Mouse (Mus musculus) lung, postnatal 14 days (tissue): ENCODE measurements at regions not wholly inside any gene's neighbourhood (a gene's known extent, or its start where the extent isn't known, plus 50 kb on each side); places are given as distances from the start of the nearest gene placed in this dataset.

Experiments
- DNase-seq: peaks from one replicate; pipeline ENCODE4 v3.0.0; 2021

DNA sequence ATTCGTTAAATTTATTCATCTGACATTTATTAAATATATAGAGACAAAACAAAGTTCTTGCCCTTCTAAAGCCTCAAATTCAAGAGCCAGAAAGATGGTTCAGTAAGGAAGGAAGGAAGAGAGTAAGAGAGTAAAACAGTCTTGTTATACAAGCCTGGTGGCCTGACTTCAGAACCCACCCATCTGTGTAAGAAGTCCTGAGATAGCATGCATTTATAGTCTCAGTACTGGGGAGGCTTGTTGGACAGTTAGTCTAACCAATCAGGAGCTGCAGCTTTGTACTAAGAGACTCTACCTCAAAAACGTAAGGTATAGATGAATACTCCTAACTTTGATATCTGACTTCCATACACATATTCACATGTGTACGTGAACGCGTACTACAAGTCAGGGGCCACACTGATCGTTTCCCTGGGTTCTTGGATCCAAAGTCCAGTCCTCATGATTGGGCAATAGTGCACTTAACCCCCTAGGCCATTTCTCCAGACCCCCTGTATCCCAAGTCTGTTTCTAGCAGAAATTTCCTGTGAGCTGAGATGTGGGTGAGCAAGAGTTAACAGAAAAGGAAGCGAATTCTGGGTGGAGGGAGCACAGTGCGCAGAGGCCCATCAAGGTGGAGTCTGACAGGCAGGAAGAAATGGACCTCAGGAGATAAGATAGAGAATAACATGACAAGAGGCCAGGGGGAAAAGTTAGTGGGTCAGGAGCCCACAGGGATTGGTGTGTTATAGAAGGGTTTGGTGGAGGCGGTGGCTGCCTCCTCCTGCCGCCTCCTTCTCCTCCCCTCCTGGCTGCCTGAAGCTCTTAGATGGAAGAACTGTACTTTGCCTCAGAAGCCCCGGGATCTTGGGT, 187.0 kb downstream of the Kit start:
- DNase-seq = no peak

DNA sequence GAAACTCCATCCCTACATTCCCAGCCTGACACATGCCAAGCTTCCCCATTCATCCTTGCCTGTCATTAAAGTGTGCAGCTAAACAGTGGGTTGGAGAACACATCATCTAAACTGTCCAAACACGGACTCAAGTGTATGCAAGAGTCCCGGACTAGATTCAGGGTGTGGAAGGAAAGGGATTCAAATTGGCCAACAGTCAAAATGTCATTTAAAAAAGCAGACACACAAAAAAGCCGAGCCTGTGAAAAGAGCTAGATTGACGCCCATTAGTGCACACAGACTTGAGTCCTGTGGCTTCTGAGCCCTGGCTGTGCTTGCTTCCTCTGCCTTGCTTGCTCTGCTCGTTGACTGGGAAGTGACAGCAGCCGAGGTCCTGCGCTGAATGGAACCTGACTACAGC, 181.5 kb downstream of the Kit start:
- DNase-seq = no peak

DNA sequence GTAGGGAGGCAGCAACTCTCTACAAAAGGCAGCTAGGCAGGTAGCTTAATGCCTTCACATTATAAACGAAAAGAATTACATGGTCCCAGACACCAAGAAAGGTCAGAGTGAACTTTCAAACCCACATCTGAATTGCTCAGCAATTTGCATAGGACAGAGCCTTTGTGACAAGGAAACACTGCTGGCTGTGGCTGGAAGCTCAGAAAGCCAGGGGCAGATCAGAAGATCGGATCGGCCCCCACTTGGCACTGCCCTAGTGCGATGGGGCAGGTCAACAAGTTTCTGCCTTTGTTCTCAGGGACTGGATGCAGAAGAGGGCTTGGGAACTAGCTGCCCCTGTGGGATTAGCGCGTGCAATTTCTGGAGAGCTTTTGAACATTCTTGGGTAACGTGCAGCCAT, 179.6 kb downstream of the Kit start:
- no peak for DNase-seq

DNA sequence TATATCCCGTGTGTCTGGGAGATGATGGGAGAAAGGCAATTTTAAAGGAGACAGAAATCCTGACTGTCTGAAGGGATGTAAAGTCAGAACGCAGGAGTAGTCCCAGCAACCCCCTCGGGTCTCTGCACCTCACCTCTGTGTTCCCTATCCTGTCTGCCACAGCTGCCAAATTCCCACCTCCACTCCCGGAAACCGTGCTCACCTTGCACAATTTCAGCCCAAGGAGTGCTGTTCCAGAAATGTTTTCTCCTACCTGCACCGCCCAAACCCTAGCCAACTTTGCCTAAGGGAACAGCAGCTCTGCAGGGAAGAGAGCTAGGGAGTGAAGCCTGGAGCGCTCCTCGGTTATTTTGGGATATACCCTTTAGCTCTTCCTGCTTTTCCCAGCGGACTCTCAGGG, 170.6 kb downstream of the Kit start:
- DNase-seq = no peak

DNA sequence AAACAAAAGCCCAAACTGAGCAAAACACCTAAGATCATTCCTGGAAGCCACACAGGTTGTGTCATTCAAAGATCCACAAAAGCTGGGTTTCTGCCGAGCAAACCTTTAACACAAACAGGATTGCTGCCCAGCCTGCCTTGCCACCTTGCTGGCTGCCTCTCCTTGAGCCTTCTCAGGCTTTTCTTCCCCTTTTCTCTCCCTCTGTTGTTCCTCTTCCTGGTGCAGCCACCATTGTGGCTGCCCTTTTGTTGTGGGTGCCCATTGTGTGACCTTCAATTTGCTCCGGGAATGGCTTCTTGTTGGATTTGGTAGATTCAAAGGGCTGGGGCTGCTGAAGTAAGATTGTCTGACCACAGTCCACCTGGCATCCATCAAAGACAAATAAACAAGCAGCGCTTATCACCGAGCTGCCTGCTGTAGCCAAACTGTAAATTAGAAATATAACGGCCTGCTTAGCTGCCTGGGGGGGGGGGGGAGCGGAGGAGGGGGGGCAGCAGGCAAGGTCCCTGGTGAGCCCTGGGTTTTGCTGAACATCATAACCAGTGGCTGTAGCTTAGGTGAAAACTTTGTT, 169.8 kb downstream of the Kit start:
- no peak for DNase-seq

DNA sequence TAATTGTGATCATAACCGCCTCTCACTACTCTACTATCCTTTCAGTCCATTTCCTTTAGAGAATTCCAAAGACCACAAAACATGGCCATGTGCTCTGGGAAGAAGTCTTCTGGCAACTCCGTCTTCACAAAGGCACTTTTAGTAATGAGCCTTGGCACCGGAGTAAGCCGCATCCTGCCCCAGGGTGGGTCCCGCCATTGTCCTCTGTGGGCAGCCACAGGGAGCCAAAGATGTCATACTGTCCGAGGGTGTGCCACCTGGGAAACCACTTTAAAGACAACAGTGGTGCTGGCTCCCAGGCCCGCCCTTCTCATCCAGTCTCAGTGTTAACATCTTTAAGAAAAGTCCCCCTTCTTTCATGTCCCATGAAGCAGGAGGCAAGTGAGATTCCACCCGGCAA, 164.6 kb downstream of the Kit start:
- DNase-seq = peak; percentile 45

DNA sequence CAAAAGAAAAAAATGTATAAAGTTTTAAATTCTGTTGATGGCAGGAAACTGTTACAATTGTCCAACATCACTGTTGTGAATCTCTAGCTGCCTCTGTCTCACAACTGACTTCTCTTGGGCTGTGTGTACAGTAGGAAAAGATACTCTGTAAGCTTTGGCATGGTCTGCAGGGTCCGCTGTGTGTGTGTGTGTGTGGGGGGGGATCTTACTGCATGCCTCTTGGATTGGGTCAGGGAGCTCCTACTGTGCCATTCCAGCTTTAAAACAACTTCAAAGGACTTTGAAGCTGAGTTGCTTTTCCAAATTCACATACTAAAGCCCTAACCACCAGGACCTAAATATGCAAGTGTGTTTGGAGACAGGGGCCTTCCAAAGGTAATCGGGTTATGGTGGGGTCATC, 163.7 kb downstream of the Kit start:
- DNase-seq = no peak

DNA sequence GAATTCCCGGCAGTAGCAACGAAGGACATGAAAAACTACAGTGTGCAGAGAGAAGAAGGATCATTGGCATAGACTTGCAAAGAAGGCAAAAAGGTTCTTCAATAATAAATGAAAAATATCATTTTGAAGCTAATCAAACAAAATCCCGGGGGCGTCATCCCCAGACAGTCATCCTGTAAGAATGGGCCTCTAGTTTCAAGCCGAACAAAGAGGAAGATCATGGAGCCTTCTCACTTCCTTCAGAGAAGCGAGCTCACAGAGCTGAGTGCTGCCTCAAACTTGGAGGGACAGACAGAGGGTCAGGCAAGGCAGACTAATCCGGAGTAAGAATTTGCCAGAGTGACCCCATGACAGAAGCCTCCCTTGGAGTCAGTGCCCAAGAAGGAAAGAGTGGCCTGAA, 163.0 kb downstream of the Kit start:
- DNase-seq = no peak

DNA sequence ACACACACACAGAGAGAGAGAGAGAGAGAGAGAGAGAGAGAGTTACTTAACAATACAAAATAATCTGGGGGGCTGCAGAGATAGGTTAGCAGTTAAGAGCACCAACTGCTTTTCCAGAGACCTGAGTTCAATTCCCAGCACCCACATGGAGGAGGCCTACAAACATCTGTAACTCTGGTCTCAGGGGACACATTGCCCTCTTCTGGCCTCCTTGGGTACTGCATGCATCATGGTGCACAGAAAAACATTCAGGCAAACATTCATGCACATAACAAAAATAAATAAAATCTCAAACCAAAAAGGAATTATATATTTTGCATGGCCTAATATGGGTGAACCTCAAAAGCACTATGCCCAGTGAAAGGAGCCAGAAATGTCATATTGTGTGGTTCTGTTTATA, 161.6 kb downstream of the Kit start:
- DNase-seq = no peak

DNA sequence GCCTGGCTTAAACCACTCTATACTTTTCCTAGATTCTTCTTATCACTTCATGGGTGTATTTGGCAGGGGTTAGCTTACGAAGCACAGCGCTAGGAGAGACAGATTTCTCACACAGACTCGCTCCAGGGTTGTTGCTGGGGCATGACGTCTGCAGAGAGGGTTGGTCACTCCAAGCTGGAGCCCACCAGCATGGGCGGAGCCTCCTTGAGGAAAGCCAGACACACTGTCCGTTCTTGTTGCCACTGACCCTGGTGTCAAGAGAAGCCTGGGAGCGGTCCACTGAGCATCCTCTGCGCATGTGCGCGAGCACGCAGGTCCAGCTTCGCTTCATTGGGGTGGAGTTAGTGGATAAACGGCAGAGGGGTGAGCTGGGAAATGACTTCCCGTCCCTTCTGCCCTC, 159.8 kb downstream of the Kit start:
- DNase-seq = no peak

DNA sequence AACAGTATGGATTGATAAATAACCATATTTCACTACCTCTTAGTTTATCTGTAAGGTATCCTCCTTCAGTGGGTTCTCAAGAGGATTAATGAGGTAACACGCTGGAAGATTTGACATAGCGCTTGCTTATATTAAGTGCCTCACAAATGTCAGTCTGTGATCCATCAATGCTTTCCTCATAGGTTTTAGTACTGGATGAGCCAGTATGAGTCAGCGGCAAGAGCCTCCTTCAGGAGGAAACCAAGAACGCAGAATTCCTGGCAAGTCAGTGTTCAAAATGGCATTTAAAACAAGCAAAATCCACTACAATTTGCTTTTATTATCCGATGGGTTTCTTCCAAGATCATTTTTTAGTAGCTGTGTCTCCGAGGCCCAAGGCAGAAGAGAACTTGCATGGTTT, 159.3 kb downstream of the Kit start:
- DNase-seq = no peak

DNA sequence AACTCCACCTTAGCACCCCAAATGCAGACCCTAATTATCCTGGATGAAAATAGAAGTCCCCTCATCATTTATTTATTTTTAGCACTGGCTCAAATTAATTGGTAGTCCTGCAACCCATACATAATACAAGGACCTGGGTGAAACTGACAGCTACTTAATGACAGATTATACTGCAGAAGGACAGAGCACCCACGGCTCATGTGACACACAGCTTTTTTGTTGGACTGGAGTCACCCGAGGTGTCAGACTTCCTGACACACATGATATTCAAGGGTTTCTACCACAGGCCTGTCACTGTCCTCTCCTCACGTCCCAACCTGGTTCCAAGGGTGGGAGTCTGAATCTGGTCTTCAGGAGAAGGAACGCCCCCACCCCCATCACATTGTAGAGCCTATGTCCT, 156.5 kb downstream of the Kit start:
- no peak for DNase-seq

DNA sequence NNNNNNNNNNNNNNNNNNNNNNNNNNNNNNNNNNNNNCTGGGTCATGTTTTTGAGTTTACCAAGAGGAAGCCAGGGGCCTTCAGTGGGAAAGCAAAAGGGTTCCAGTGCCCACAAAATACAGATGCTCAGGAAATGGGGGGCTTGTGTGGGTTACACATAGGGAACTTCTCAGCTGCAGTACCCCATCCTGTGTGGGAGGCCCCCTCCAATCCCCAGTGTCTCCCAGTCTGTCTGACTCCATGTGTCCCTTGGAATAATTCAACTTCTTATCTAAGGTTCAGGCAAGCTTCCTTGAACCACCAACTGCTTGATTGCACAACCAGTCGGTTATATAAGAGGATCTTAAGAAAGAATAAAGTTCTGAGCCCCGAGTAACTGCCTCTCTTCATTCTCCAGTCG, 156.0 kb downstream of the Kit start:
- no peak for DNase-seq

DNA sequence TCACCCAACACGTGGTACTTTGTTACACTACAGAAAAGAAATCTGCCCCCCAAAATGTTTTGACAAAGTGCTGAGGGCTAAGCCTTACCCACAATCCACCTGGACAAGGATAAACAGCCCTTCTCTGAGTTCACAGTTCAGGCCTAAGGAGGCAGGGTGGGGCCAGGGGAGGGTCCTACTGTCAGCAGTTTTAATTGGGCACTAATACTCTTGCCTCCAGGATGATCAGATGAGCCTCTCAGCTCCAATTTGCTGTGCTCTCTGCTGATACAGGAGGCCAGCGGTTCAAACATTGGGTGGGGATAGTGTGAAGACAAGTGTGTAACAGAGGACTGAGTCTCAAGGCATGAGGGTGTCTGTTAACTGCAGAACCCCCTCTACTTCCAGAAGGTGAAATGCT, 146.6 kb downstream of the Kit start:
- no peak for DNase-seq

DNA sequence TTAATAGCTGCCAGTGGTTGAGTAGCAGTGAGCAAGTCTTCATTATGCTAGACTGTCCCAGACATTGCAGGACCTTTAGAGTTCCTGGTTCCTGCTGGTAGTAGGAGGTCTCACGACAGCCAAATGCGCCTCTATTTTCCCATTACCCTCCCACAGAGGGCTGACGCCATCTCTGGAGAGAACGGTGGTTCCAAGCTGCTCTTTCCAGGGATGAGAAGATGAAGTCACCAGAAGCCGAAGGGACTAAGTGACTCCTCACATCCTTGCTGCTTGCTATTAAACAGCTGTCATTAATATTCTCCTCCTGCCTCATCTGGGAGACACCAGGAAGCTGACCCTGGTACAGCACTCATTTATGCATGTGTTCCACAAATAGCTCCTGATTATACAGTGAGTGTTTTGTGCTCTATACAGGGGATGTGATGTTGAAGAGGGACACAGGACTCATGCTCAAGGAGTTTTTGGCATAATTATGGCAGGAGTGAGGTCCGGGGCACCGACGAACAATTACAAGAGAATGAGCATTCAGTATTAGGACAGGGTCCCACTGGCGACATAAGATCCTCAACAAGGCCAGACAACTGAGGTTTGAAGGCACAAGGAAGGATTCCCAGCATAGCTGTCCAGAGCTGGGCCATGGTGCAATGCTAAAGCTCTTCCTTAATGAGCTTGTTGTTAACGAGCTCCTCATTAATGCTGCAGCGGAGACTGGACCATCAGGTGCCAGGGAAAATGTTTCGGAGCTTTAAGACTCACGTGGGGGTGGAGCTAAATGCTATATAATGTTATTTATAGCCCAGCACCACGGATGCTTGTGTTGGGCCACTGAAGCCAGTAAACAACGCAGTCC, 145.6 kb downstream of the Kit start:
- DNase-seq = no peak

DNA sequence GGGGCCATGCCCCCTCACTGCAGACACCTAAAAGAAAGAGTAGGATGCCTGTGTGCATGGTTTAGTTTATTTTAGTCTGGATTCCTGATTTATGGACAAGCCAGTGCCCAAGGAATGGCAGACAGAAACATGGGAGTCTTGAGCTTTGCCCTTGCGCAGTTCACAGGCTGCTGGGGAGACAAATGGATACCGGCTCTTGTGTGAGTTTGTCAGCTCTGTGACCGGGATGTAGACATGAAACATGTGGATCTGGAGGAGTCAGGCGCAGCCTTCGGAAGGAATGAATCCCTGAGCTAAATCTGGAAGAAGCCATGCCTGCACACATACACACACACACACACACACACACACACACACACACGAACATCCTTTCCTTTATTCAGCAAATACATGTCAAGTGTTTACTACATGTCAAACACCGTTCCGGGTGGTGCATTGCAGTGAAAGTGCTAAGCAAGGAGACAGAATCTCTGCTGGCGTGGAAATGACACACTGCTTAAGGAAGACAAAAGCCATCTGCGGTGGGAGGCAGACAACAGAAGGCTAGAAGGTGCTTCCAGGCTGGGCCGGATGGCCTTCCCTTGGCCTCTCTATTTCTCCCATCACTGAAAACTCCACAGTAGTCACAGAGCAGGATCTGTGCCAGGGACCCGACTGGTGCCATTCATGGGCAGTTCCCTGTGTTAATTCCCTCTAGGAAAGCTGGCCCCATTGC, 144.0 kb downstream of the Kit start:
- DNase-seq = no peak
